Mouse (Mus musculus) 3T3-L1 (cell line): Measurements from ENCODE around the gene Acp5.
"Not testable (repeated sequence)": the region's sequence is repeated elsewhere in the genome, so short reads cannot be mapped to it uniquely, and the experiment has no call there.

ENCODE experiments used
- DNase-seq: peaks from one replicate; pipeline ENCODE4 v3.0.0-alpha.2; 2015; ENCODE audit warnings: low read depth, low spot score

Acp5 gene

GRCm38 (mm10) chr9:22135644-22136390 lies at the start of gene Acp5:
Gene Acp5 (minus strand): TSS chr9:22135711.
- no peak for DNase-seq

DNA sequence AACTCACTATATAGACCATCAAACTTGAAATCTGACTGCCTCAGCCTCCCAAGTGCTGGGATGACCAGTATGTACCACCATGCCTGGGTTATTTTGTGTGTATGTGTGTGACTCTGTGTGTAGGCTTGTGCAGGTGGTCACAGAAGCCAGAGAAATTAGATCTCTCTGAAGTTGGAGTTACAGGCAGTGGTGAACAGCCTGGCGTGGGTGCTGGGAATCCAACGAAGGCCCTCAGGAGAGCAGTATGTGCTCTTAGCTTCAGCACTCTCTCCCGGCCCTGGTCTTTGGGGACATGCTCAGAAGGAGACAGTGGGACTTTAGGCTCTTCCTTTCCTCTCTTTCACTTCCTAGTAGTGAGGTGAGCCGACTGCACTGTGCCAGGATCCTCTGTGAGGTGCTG lies 36.8 kb upstream of the Acp5 start:
- DNase-seq: no peak

DNA sequence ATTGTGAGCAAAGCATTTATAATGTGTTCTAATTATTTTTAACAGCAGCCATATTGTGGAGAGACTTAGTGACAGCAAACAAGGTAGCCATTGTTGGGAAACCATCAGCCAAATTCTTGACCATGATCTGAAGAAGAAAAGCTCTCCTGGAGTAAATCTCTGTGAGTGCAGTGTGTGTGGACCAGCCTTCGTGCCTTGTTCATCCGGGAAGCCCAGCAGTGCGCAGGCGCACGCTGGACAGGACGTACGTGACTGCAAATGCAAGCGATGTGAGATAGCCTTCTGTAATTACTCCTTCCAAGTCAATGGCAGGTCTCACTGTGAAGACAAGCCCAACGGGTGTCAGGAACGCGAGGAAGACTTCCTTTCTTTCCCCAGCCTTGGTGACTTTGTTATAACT lies 33.8 kb upstream of the Acp5 start:
- no peak for DNase-seq

GRCm38 (mm10) chr9:22167751-22168150 lies 32.2 kb upstream of the Acp5 start:
- DNase-seq: no peak

- peak; percentile 2 for DNase-seq
These were observed 31.2 kb upstream of the Acp5 start for GRCm38 (mm10) chr9:22166686-22167085.

GRCm38 (mm10) chr9:22165964-22166363 lies 30.5 kb upstream of the Acp5 start:
- DNase-seq: peak; percentile 0

- DNase-seq: no peak
These were observed 29.5 kb upstream of the Acp5 start for GRCm38 (mm10) chr9:22164711-22165668.

- DNase-seq: no peak
These were observed 27.4 kb upstream of the Acp5 start for GRCm38 (mm10) chr9:22162912-22163311.

DNA sequence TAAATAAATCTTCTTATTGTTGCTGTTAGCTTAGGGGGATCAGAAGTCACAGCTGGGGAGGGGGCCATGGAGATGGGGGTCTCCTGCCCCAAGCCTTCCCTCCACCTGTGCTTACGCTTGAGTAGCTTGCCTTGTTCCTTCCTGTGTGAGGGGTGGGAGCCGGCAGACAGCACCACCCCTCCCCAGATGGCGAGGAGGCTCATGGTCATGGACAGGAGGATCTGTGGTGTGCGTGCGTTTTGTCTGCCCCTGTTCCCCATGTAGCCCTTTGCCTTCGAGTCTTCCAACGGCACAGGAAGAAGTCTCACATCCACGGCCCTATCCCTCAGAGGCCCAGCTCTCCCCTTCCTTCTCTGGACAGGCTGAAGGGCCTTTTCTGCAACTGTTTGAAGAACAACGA lies 26.8 kb upstream of the Acp5 start:
- no peak for DNase-seq

DNA sequence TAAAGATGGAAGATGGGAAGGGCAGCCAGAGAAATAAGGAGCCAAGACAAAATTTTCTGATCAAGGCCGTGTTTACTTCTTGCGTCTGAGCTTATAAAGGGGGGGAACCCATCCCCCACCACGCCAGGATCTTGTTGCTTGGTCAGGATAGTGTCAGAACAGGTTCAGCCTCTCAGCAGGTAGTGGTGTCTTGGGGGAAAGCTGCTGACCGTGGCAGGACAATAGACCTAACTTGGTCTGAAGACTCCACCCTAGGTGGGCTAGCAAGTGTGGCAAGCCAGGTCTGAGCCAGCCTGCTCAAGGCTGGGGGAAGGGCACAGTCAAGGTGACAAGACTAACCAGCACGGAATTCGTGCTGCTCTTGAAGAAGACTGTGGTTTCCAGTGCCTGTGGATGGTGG lies 25.8 kb upstream of the Acp5 start:
- no peak for DNase-seq

- DNase-seq: no peak
These were observed 22.2 kb upstream of the Acp5 start for GRCm38 (mm10) chr9:22157516-22158265.

GRCm38 (mm10) chr9:22156497-22157245 lies 21.2 kb upstream of the Acp5 start, which contains the start of gene Pigyl:
Gene Pigyl (plus strand): TSS chr9:22156846.
- DNase-seq: peak; percentile 99

- peak; percentile 88 for DNase-seq
These were observed 20.1 kb upstream of the Acp5 start for GRCm38 (mm10) chr9:22155614-22156013.

- DNase-seq: no peak
These were observed 18.3 kb upstream of the Acp5 start for GRCm38 (mm10) chr9:22153810-22154209.

GRCm38 (mm10) chr9:22150946-22151345 lies 15.4 kb upstream of the Acp5 start:
- no peak for DNase-seq

DNA sequence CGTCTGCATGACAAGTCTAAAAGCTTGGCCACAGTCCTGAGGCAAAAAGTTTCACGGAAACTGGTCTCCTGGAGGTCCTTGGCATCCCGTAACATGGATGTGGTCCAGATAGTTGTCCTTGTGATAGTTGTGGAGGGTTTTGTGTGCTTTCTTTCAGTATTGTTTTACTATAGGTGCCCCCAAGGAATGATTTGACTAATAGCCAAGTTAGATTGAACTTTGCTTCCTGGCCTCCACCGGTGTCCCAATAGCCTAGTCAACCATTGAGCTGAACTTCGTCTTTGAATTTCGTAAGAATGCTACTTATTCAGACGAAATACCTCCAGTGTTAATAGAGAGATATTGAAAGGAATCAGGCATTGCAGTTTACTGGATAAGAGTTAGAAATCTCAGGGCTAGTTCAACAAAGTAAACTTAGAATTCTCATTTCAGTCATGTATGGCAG lies 14.8 kb upstream of the Acp5 start:
- DNase-seq: not testable (repeated sequence)

- DNase-seq: no peak
These were observed 14.1 kb upstream of the Acp5 start for GRCm38 (mm10) chr9:22149426-22150248.

DNA sequence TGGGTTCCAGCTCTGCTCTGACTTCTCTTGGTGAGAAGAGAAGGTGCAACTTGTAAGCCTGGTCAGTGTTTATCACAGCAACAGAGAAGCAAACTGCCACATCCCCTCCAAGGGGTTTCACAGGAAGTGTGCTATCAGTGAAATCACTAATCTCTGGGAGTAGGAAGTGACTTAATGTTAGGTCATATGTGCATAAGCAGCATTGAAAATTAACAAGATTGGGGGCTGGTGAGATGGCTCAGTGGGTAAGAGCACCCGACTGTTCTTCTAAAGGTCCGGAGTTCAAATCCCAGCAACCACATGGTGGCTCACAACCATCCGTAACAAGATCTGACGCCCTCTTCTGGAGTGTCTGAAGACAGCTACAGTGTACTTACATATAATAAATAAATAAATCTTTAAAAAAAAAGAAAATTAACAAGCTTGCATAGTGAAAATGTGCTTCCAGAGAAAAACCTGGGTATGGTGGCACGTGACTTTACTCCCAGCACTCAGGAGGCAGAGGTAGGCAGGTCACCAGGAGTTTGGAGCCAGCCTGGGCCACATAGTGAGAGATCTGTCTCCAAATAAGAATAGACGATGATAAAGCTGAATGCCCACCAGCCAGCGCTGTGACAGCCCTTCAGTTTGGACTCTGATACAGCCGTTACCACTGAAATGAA lies 8.9 kb upstream of the Acp5 start:
- DNase-seq: no peak
